Comparison of ENCODE assay signal across 14 mouse cellular contexts in genomic region chr3:105693327-105694080, GRCm38 (mm10). TPM values are rescaled to one million over a fixed set of nuclear protein-coding genes. Genes with fewer than 3 reads are reported as not detected.
DNase-seq lines count a peak whose midpoint lies in the region; ATAC-seq and TF ChIP-seq lines count a peak whose summit lies in the region.
"Had no signal": no experiment of that assay in that cellular context is flagged by ENCODE, and none has a peak within 500 bp of the region (broad histone marks: within the 10 kb centered on the region; RNA-seq: fewer than 3 reads in every experiment).

No protein-coding gene starts in this region.

- ATAC-seq in lung, postnatal 0 days = peak; percentile 35; the same call in 1 of the 2 replicates
- no peak for ATAC-seq in kidney, embryonic 14.5 days (ENCODE audit: low FRiP score, low TSS enrichment)
- ATAC-seq: activated CD4-positive, CD25-positive, alpha-beta regulatory T cell, adult 4 months; forebrain, postnatal 0 days; hindbrain, postnatal 0 days had no signal

- 0 out of 2 replicates have a peak, but pooled peaks cover 5% of the 10 kb centered on the region for H3K27me3 ChIP-seq in lung, postnatal 0 days (replicated peaks; ENCODE audit: insufficient read depth, low read length)
- H3K27me3 ChIP-seq in kidney, embryonic 14.5 days (ENCODE audit: control insufficient read depth, insufficient read depth, low read length) = 0 out of 2 replicates have a peak, but pooled peaks cover 3% of the 10 kb centered on the region
- peaks cover 45% of the 10 kb centered on the region for H3K27me3 ChIP-seq in hindbrain, embryonic 10.5 days (ENCODE audit: insufficient read depth, poor library complexity, severe bottlenecking)

- intact Hi-C loops in left cerebral cortex, postnatal 25 days (cut with DNase I) = loop anchor here (1.0 kb wide), 1 partner anchor 12 kb away; no protein-coding TSS in a partner anchor

- no peak for TF ChIP-seq EP300 in lung, postnatal 0 days (IDR thresholded peaks at IDR 0.05)

- H3K9me3 ChIP-seq in lung, postnatal 0 days (ENCODE audit: low read length) = no peaks in the 10 kb centered on the region
- H3K9me3 ChIP-seq in kidney, embryonic 14.5 days (ENCODE audit: control insufficient read depth, low read length) = no peaks in the 10 kb centered on the region
- no peaks in the 10 kb centered on the region for H3K9me3 ChIP-seq in hindbrain, embryonic 10.5 days
- H3K9me3 ChIP-seq: kidney, embryonic 15.5 days; liver, embryonic 15.5 days; midbrain, embryonic 12.5 days had no signal

- no peaks in the 10 kb centered on the region for H3K36me3 ChIP-seq in lung, postnatal 0 days (ENCODE audit: insufficient read depth, low read length)
- H3K36me3 ChIP-seq in kidney, embryonic 14.5 days (ENCODE audit: control insufficient read depth, insufficient read depth, low read length) = no peaks in the 10 kb centered on the region
- no peaks in the 10 kb centered on the region for H3K36me3 ChIP-seq in hindbrain, embryonic 10.5 days
- H3K36me3 ChIP-seq: kidney, embryonic 15.5 days; liver, embryonic 15.5 days; midbrain, embryonic 12.5 days had no signal

- no peak overlapping the region for H3K9ac ChIP-seq in lung, postnatal 0 days (replicated peaks; ENCODE audit: low read depth)
- H3K9ac ChIP-seq in kidney, embryonic 14.5 days (ENCODE audit: low read depth, low read length) = no peak overlapping the region
- H3K9ac ChIP-seq: forebrain, postnatal 0 days; kidney, embryonic 15.5 days; liver, embryonic 15.5 days; midbrain, embryonic 12.5 days had no signal

- H3K27ac ChIP-seq in lung, postnatal 0 days (ENCODE audit: low read length) = no peak overlapping the region
- no peak overlapping the region for H3K27ac ChIP-seq in kidney, embryonic 14.5 days (ENCODE audit: low read depth, low read length)
- H3K27ac ChIP-seq in hindbrain, embryonic 10.5 days = no peak overlapping the region
- H3K27ac ChIP-seq: hindbrain, postnatal 0 days; kidney, embryonic 15.5 days; liver, embryonic 15.5 days; midbrain, embryonic 12.5 days had no signal

- WGBS in lung, postnatal 0 days = 59% methylated on average over 14 of the region's 14 CpGs
- 70% methylated on average over 14 of the region's 14 CpGs for WGBS in kidney, embryonic 14.5 days
- 76% methylated on average over 14 of the region's 14 CpGs for WGBS in hindbrain, embryonic 10.5 days

- no peak for DNase-seq in lung, postnatal 0 days (ENCODE audit: low spot score)
- no peak for DNase-seq in lung, postnatal 36 days
- peak; percentile 72 to 80 for DNase-seq in layer of hippocampus, adult 8-10 months (ENCODE audit: low spot score in 2 of 2)
- DNase-seq in left cerebral cortex, postnatal 25 days (ENCODE audit: low spot score in 2 of 2) = peak; percentile 81 to 98
- DNase-seq in hindbrain, embryonic 10.5 days (ENCODE audit: low spot score) = no peak
- no peak for DNase-seq in adrenal gland, postnatal 10 days
- DNase-seq: cerebellum, adult 11 months; forebrain, postnatal 0 days had no signal

- no peak overlapping the region for H3K4me3 ChIP-seq in lung, postnatal 0 days (ENCODE audit: low read depth, low read length)
- H3K4me3 ChIP-seq in kidney, embryonic 14.5 days (ENCODE audit: low read length) = no peak overlapping the region
- H3K4me3 ChIP-seq in hindbrain, embryonic 10.5 days = no peak overlapping the region
- H3K4me3 ChIP-seq: kidney, embryonic 15.5 days; liver, embryonic 15.5 days; midbrain, embryonic 12.5 days had no signal

- no peaks in the 10 kb centered on the region for H3K4me1 ChIP-seq in lung, postnatal 0 days (ENCODE audit: insufficient read depth, low read depth, low read length)
- peaks cover 10% of the 10 kb centered on the region for H3K4me1 ChIP-seq in kidney, embryonic 14.5 days (ENCODE audit: control insufficient read depth, insufficient read depth, low read length)
- H3K4me1 ChIP-seq in hindbrain, embryonic 10.5 days (replicated peaks) = peaks cover 28% of the 10 kb centered on the region

- TF ChIP-seq CTCF in lung, postnatal 0 days (IDR thresholded peaks at IDR 0.05) = no peak

- no peak overlapping the region for H3K4me2 ChIP-seq in lung, postnatal 0 days (replicated peaks; ENCODE audit: low read depth, low read length)
- H3K4me2 ChIP-seq in kidney, embryonic 14.5 days (replicated peaks; ENCODE audit: low read depth, low read length) = no peak overlapping the region
- H3K4me2 ChIP-seq: kidney, embryonic 15.5 days; liver, embryonic 15.5 days; midbrain, embryonic 12.5 days had no signal

RNA-seq across cellular contexts. Expression of gene Ddx20, which starts 6.1 kb away (rescaled TPM):
- 15.0 and 16.2 TPM in 2 replicates for polyA plus RNA-seq in lung, postnatal 0 days (2015; fragmentation: Nextera tagmentation; extraction: Ambion mirVana)
- total RNA-seq in layer of hippocampus, adult 8-10 months (2022) = 10 to 100 TPM; 12.6 to 13.5 (median 13.1) TPM
- 10 to 100 TPM; 10.8 to 11.8 TPM for total RNA-seq in left cerebral cortex, postnatal 25 days (2021)
- 28.6 and 40.3 TPM in 2 replicates for polyA plus RNA-seq in kidney, embryonic 14.5 days (2014; fragmentation: Nextera tagmentation; extraction: Ambion mirVana)
- 42.0 and 49.6 TPM in 2 replicates for polyA plus RNA-seq in hindbrain, embryonic 10.5 days (2016; fragmentation: Nextera tagmentation; extraction: Ambion mirVana)
- 10 to 100 TPM; 17.0 to 17.3 TPM for total RNA-seq in adrenal gland, postnatal 10 days (2021)

RNA-seq across cellular contexts. Expression of gene Inka2, which starts 10.9 kb away (rescaled TPM):
- 2.7 and 3.9 TPM in 2 replicates for polyA plus RNA-seq in lung, postnatal 0 days (2015; fragmentation: Nextera tagmentation; extraction: Ambion mirVana)
- total RNA-seq in layer of hippocampus, adult 8-10 months (2022) = 10 to 100 TPM; 69.6 to 79.1 (median 72.2) TPM
- 100 to 1,000 TPM; 109 to 110 TPM for total RNA-seq in left cerebral cortex, postnatal 25 days (2021)
- 0.46 and 0.57 TPM in 2 replicates for polyA plus RNA-seq in kidney, embryonic 14.5 days (2014; fragmentation: Nextera tagmentation; extraction: Ambion mirVana)
- polyA plus RNA-seq in hindbrain, embryonic 10.5 days (2016; fragmentation: Nextera tagmentation; extraction: Ambion mirVana) = 2.1 and 4.3 TPM in 2 replicates
- total RNA-seq in adrenal gland, postnatal 10 days (2021) = 1 to 10 TPM; 3.2 to 5.8 TPM

Comparison
In these comparisons a context has a peak if more than half of its experiments do, and no peak if none do; other contexts are left out.
1. DNase-seq: peak in layer of hippocampus, adult 8-10 months (2 of 2) and left cerebral cortex, postnatal 25 days (2 of 2); none in lung, postnatal 0 days (single experiment), lung, postnatal 36 days (single experiment), hindbrain, embryonic 10.5 days (single experiment) and adrenal gland, postnatal 10 days (single experiment).
2. RNA of gene Inka2, which starts 10.9 kb away (total RNA-seq): 109 to 110 TPM in left cerebral cortex, postnatal 25 days and 69.6 to 79.1 TPM in layer of hippocampus, adult 8-10 months; 3.2 to 5.8 TPM in adrenal gland, postnatal 10 days; every median in the first group is over 10 times any median in the second.